Mouse (Mus musculus): ENCODE results near the gene Ctsk.

The Ctsk gene

GRCm38 (mm10) chr3:95499024-95499423, at the start of gene Ctsk:
TSS of gene Ctsk (plus strand) at chr3:95499256.
- no peak for DNase-seq

- no peak for DNase-seq
These were observed 48.6 kb upstream of the Ctsk start for GRCm38 (mm10) chr3:95450408-95450807.

GRCm38 (mm10) chr3:95450915-95451314, 48.1 kb upstream of the Ctsk start:
- no peak for DNase-seq

DNA sequence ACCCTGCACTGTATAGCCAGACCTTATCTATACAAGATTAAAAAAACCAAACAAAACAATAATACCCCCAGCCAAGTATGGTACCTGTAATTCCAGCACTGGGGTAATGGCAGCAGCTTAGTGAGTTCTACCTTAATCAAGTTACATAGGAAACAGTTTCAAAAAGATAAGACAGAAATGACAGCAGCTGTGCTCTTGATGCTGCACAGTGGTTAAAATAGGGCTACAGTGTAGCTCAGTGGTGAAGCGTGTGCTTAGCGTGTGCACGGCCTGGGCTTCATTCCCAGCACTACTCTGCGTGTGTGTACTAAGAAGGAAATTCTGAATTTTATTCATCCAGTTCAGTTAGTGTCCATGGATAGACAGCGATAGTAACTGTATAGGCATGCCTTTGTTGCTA, 42.7 kb upstream of the Ctsk start:
- DNase-seq: no peak

GRCm38 (mm10) chr3:95457758-95458157, 41.3 kb upstream of the Ctsk start:
- no peak for DNase-seq

GRCm38 (mm10) chr3:95459381-95459780, 39.7 kb upstream of the Ctsk start:
- no peak for DNase-seq

DNA sequence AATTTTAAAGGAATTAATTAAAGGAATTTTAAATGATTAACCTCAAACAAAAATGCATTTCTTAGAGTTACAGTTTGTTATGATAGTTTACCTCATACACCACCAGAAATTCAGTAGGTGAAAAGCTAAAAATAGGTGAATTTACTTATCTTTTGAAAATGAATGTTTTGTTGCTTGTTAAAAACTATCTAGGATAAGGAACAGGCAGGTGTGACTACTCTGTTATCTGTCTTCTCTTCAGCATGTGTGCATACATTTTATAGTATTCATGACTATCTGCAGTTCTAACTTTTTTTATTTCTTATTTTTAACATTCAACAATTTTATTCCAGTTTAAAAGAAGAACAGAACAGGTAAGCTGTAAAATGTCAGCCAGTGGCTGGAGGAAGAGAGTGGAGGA, 35.2 kb upstream of the Ctsk start:
- no peak for DNase-seq

- DNase-seq: no peak
These were observed 20.1 kb upstream of the Ctsk start for GRCm38 (mm10) chr3:95478966-95479365.

DNA sequence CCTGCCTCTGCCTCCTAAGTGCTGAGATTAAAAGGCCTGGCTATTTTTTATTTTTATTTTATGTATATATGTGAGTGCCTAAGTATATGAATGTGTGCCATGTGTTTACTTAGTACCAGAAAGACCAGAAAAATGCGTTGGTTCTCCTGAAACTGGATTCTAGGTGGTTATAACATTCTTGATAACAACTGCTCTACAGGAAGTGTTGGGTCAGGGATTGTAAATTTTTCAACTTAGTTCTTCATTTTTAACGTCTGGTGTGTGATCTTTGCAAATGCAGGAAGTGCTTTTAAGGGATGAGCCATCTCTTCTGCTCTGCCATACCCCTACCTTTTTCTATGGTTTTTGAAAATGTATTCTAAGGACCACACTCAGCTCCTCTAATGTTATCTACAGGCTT, 12.6 kb upstream of the Ctsk start:
- DNase-seq: no peak

GRCm38 (mm10) chr3:95488679-95489078, 10.4 kb upstream of the Ctsk start:
- no peak for DNase-seq

DNA sequence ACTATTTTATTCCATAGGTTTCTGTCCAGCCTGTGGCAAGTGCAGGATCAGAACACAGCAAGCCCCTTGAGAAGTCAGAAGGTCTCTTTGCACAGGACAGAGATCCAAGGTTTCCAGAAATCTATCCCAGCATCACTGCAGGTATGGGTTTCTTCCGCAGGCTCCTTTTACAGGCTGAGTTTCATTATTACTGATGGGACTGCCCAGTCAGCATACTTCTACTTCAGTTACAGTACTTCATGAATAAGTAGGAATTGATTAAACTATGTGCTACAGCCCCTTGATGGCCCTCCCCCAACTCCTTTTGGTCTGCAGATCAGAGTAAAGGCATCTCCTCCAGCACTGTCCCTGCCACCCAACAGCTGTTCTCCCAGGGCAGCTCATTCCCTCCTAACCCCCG, 8.8 kb upstream of the Ctsk start:
- DNase-seq: no peak

GRCm38 (mm10) chr3:95494342-95494741, 4.7 kb upstream of the Ctsk start:
- DNase-seq: peak; percentile 47

GRCm38 (mm10) chr3:95498229-95498628, 827 bp upstream of the Ctsk start:
- DNase-seq: no peak

GRCm38 (mm10) chr3:95499496-95500140, 562 bp downstream of the Ctsk start:
- DNase-seq: no peak

DNA sequence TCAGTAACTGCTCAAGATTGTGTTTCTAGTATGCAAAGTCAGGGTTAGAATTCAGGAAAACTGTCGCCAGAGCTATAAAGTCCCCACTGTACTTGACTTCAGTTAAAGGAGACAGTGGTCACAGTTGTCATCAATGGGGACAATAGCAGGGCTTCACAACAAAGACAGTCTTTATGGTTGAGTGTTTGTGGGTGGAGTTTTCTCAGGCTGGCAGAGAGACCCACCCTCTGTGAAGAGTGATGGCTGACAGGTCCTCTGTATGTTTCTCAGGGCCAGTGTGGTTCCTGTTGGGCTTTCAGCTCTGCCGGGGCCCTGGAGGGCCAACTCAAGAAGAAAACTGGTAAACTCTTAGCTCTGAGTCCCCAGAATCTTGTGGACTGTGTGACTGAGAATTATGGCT, 3.3 kb downstream of the Ctsk start:
- DNase-seq: no peak

GRCm38 (mm10) chr3:95509348-95509747, 10.3 kb downstream of the Ctsk start:
- peak; percentile 77 for DNase-seq

DNA sequence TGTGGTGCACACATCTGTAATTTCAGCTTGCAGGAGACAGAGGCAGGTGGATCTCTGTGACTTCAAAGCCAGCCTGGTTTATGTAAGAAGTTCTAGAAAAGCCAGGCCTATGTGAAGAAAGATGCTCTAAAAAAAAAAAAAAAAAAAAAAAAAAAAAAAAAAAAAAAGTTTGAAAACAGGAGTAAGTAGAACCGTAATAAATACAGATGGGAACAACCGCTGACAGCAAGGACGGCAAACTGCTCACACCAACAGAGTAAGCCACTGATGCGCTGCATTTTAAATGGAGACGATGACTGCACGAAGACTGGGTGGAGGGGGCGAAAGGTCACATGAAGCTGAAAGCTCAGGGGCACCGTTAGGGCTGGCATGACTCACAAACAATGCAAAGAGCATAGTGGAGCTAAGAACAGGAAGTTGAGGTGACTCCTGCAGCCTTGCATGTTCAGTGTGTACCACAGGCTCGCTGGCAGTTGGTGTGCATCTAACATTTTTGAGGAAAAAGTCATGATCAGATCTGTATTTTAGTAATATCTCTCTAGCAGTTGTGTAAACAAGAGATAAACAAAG, 12.6 kb downstream of the Ctsk start:
- DNase-seq: no peak

GRCm38 (mm10) chr3:95516614-95517041, 17.6 kb downstream of the Ctsk start:
- DNase-seq: no peak

DNA sequence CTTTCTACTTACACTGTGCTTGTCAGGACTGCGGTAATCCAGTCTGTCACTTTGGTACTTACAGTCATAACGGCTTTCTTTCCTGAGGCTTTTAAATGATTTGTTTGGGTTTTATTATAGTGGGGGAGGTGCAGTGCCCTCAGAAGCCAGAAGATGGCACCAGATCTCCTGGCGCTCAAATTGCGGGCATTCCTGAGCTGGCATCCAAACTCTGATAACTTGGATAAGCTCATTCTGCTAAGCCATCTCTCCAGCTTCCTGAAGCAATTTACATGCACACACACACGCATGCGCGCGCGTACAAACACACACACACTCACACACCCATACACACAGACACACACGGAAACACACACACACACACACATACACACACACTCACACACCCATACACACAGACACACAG, 18.4 kb downstream of the Ctsk start:
- DNase-seq: peak; percentile 64

DNA sequence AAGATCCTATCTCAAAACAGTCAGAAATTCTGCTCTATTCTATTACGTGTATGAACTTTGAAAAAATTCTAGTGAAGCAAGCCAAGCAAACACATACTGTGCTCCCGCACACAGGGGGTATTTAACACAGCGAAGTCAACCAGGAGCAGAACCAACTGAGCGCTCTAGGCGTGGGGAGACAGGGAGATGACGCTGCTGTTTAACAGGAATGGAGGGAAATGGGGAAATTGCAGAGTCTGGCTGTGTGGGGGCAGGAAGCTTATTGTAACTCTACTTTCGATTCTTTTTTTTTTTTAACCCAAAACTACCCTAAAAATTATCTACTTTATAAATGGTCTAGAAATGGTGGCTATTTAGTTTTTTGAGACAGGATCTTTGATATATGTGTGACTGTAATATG, 19.8 kb downstream of the Ctsk start:
- DNase-seq: no peak

DNA sequence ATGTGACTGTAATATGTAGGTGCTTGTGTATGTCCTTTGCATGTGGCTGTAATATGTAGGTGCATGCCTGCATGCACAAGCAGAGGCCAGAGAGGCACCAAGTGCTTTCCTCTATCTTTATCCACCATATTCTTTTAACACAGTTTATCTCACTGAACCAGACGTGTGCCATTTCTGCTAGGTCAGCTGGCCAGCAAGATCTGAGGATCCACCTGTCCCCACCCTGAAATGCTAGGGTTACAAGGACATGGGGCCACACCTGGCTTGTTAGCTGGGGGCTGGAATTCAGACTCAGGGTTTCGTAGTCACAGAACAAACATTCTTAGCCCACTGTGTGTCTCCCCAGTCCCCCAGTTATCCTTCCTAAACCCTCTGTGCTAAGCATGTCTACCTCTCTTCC, 20.3 kb downstream of the Ctsk start:
- DNase-seq: no peak

GRCm38 (mm10) chr3:95520100-95520499, 21.0 kb downstream of the Ctsk start:
- DNase-seq: no peak

DNA sequence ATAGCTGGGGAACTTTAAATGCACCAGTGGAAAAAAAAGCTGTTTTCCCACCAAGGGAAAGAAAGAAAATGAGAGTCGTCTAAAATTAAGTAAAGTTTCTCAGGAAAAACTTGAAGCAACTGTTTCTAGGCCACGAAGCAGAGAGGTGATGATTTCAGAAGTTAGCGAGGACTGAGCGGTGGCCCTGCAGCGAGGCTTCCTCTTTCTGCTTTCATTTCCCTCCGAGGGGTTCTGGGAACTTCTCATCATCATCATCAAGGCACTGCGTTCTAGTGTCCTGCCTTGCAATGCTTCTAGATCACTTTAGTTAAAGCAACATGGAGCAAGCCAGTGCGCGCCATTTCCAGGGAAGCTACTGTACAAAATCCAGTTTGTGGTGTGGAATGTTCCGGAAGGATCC, 22.1 kb downstream of the Ctsk start:
- no peak for DNase-seq

- DNase-seq: no peak
These were observed 24.6 kb downstream of the Ctsk start for GRCm38 (mm10) chr3:95523662-95524061.

DNA sequence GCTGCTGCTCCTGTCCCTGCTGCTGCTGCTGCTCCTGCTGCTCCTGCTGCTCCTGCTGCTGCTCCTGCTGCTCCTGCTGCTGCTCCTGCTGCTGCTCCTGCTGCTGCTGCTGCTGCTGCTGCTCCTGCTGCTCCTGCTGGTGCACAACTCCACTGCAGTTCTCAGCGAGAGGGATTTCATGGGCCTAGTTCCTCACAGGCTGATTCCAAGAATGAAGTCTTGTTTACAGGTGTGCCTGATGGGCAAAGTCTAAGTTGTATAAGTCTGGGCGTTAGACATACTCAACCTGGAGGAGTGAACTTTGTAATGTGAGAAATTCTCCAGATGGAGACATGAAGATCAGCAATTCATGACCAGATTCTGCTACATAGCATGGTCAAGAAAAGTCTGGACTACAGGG, 25.6 kb downstream of the Ctsk start:
- no peak for DNase-seq
